Mouse (Mus musculus): ENCODE measurements at regions not wholly inside any gene's neighbourhood (a gene's known extent, or its start where the extent isn't known, plus 50 kb on each side); places are given as distances from the start of the nearest gene placed in this dataset.

DNA sequence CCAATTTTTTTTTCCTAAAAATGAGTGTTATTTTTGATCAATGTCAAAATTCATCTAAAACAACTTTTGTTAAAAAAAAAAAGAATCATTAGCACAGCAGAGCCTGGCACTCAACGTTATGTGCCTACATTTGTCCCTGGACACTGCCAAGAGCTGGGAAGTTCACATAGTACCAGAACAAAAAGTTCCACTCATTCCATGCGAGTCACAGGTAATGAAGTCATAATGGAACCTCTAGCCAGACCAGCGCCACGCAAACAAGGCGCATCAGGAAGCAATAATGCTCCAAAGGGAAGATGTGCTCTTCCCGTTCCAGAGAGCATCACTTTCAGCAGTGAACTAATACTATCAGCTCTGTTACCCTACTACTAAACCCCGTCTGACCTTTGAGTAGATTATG lies 257.0 kb upstream of the 1700056E22Rik start:
- no peak for DNase-seq (ENCODE audit: low spot score)

DNA sequence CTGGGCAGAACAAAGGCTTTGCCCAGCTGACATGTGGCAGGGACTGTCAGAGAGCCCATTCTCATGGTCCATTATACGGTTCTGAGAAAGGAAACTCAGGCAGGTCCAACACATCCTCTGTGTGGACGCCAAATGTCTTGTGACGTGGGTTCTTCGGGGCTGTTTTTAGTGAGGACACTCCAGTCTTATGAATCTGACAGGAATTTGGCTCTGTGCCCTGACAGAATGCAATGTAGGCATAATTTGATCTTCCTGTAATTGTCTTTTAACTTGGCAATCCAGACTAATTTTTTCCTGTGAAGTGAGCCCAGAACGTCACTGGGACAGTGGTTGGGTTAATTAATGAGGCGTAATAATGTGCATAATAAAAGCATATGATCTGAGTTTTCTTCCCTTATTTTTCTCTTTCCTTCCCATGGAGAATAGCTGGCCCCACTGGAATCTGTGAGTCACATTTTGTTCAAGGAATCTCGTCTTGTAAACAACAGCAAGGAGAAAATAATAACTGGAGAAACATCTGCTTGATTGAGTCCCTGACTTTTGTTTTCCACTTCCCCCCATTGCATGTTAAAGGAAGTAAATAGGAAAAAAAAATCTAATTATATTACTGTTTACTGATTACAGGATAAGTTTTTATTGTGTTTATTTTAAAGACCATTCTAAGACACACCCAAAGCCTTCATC lies 255.8 kb upstream of the 1700056E22Rik start:
- DNase-seq (ENCODE audit: low spot score), result no peak

DNA sequence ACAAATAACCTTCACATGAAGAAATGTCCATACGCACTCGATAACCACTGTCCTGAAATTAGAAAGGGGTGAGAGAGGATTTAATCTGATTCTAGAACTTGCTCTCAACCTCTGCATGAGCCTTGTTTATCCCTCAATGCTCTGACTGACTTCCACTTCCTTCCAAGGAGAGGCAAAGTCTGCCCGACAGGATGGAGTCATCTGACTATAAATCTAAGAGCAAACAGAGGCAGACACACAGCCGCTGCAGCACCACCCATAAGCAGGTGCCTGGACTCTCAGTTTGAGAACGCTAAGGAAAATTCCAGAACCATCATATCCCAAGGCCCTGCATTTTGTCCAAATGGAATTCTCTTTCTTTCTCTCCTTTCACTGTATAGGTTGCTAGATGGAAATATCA lies 247.7 kb upstream of the 1700056E22Rik start:
- no peak for DNase-seq (ENCODE audit: low spot score)

- no peak for DNase-seq (ENCODE audit: low spot score)
Observed at GRCm38 (mm10) chr1:184279263-184279662, 245.2 kb upstream of the 1700056E22Rik start.

GRCm38 (mm10) chr1:184277001-184277400 lies 242.9 kb upstream of the 1700056E22Rik start:
- DNase-seq (ENCODE audit: low spot score), result no peak

DNA sequence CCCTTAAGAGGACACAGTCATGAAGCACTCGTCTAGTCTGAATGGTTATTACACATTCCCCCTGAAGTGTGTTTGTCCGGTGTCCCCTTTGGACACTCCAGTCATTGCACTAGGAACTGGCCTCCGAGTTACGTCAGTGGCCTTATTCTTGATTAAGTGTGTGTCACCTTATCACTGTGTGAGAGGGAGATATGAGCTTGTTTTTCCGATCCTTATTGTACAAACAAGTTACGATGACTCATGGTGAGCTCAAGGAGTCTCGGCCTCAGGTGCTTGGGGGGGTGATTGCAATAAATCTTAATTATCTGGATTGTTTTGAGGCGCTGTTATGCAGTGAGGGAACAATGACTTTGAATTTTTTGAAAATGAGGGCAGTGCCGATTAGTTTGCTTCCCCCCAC lies 241.8 kb upstream of the 1700056E22Rik start:
- DNase-seq (ENCODE audit: low spot score), result no peak

DNA sequence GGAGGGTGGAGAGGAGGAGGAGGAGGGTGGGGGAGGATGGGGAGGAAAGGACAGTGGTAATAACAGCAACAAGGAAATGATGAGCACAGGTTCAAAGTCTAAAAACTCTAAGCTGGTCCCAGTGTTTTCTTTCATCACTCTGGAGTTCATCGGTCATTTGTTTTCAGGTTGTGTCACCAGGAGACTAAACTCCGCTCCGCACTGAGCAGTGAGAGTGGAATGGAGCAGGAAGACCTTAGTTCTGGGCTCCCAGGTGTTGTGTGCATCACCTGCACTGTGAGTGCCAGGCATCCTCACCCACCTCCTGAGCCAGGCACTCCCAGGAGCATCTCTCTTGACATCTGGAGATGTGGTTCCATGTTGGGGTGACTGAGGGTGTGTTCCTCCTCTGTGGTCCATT lies 241.3 kb upstream of the 1700056E22Rik start:
- no peak for DNase-seq (ENCODE audit: low spot score)

DNA sequence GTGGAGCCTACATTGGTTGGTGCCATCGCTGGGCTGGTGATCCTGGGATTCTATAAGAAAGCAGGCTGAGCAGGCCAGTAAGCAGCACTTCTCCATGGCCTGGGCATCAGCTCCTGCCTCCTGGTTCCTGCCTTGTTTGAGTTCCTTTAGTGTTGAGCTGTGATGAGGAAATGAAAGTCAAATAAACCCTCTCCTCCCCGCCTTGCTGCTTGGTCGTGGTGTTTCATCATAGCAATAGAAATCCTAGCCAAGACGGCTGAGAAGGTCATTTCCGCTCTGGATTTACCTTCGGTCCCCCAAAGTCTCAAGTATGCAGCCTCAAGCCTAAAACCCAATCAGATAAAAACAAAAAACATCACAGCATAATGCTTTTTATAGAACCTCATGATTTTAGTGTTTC lies 240.6 kb upstream of the 1700056E22Rik start:
- no peak for DNase-seq (ENCODE audit: low spot score)

- no peak for DNase-seq (ENCODE audit: low spot score)
Observed at GRCm38 (mm10) chr1:184273722-184274121, 239.6 kb upstream of the 1700056E22Rik start.

DNA sequence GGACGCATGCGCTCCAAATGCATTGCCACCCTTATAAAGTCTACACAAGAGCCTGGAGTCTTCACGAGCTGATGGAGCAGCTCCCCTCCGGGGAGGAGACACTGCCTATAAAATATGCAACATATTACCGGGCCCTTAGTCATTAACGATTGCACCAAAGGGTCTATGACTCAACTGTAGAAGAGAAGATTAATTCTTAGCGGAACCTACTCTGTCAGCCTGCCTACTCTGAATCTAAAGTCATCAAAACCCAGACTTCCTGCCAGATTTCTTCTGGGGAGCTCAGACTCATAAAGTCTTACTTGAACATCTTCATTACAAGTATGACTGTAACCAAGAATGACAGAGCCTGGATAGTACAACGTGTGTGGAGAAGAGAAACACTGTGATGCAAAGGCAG lies 237.2 kb upstream of the 1700056E22Rik start:
- DNase-seq (ENCODE audit: low spot score), result no peak

DNA sequence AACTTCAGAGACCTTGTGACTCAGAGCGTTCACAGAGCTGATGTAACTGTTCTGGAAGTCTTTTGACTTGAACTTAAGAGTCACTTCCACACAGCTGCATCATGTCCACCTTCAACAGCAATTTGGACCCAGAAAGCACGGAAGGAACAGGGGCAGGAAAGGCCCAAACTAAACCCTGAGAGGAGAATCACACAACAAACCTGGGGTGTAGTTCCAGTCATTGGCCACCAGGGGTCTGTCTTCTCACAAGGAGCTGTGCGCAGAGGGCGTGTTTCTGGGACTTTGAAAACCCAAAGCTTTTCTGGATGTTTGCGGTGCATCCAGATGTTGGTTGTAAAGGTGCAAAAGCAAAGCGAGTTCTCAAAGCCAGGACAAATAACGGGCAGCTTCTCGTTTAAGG lies 231.9 kb upstream of the 1700056E22Rik start:
- DNase-seq (ENCODE audit: low spot score), result peak; percentile 62

- DNase-seq (ENCODE audit: low spot score), result no peak
Observed at GRCm38 (mm10) chr1:184262975-184263374, 228.9 kb upstream of the 1700056E22Rik start.

DNA sequence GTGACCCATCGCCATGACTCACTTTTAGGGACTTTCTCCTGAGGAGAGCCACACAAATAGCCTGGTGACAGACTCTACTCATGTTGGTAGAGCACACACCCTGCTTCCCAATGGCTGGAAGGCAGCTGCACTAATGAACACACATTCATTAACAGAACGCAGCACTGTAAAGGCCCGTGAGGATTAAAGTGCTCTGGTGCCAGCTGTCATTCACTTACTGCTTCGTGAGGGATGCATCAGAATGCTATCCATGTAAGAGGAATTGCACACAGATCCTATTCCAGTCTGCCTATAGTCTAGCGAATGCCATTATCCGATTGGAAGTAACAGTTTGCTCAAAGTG lies 227.3 kb upstream of the 1700056E22Rik start:
- DNase-seq (ENCODE audit: low spot score), result no peak

DNA sequence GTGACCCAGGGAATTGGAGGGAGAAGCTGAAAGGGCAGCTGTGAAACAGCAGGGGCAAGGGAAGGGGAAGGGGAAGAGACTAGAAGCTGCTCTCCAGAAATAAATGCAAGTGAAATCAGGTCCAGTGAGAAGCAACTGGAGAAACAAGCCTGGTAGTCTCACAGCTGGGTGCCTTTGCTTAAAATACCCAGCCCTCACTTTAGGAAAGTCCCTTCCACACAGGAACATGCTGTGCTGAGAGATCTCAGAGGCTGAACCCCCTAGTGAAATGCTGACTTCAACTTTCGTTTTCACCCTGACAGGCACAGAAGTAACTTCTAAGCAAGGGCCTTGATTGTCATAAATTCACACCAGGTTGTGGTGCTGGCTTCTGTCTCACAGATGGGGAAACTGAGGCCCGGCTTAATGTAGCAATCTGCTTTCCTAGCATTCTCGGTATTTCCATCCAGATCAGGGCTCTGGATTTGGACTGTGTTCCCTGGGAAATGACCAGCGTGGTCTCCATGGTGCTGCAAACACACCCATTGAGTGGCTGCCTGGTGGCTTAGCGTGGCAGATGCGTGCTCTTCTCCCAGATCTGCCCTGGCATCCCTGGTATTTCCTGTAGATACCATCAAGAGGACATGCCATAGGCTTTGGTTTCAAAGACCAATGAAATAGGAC lies 226.8 kb upstream of the 1700056E22Rik start:
- no peak for DNase-seq (ENCODE audit: low spot score)

- DNase-seq (ENCODE audit: low spot score), result no peak
Observed at GRCm38 (mm10) chr1:184259853-184260252, 225.8 kb upstream of the 1700056E22Rik start.

DNA sequence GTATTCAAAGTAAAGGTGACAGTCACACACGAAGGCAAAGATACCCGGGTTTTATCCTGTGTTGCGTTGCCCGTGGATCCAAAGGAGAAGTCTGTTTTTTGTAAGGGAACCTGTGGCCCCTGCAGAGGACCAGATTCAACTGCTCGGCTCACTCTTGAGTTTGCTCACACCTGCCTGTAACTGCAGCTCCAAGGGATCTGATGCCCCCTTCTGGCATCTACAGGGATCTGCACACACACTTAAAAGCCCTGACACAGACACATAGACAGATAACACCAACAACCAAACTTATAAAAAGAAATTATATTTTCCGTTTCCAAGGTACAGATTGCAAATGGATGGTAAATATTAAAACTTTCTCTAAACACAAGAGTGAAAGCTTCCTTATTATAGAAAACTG lies 223.3 kb upstream of the 1700056E22Rik start:
- DNase-seq (ENCODE audit: low spot score), result no peak

DNA sequence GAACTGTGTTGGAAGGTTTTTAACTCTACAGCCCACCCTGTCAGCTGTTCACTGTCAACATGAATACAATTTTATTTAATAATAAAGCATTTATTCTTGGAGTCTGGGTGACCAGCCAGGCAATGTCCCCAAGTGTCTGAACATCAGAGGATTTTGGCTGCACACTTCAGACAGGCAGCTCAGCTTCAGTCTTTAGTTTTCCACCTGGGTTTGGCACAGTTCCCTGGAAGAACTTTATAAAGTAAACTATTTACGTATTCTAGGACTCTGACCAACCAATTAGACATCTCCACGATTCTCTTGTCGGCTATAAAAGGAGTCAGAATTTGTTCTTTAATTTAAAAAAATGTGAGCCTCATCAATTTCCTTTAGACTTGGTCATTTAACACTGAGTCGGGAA lies 220.8 kb upstream of the 1700056E22Rik start:
- no peak for DNase-seq (ENCODE audit: low spot score)

DNA sequence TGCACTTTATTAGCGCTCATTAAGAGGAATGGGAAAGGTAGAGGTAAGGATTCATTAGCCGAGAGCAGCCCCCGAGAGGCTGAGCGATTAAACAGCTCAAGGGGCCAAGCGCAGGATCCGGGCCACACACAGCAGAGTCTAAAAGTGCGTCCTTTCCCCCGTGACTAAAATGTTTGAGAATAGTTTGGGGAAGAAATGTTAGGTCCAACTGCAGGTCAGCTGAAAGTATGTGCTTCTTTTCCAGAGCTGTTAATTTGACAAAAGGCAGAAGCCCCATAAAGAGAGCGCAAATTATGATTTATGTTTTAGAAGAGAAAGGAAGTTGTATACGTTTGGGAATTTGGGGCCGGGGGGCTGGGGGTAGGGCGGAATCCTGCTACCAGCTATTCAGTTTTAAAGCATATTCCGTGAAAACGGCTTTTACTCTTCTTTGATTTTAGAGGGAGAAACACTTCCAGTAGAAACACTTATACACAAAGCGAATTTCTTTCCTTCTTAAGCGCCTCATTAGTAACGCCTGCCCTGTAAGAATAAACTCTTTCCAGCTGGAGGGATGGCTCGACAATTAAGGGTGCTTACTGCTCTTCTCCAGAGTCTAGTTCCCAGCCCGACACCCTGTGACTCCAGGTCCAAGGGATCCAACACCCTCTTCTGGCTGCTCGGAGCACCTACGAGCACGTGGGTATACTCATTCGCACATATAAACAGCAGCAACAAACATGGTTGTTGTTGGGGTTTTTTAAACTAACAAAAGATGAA lies 210.8 kb upstream of the 1700056E22Rik start:
- DNase-seq (ENCODE audit: low spot score), result no peak

DNA sequence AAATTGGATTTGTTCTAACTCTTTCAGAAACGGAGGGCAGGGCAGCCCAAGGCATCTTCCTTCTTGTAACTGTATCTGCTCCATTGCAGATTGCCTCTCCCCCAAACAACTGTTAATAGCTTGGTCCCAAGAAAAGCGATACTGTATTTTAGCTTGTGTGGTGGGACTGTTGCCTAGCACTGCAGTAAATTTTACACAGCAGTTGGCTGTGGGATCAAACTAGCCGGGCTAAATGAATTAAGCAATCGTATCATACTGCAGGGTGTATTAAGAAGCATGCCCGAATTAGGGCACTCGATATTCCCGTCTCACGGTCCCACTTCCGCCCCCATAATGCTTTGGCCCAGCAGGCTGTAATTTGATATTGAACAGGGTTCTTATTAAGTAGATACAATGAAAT lies 210.2 kb upstream of the 1700056E22Rik start:
- no peak for DNase-seq (ENCODE audit: low spot score)

DNA sequence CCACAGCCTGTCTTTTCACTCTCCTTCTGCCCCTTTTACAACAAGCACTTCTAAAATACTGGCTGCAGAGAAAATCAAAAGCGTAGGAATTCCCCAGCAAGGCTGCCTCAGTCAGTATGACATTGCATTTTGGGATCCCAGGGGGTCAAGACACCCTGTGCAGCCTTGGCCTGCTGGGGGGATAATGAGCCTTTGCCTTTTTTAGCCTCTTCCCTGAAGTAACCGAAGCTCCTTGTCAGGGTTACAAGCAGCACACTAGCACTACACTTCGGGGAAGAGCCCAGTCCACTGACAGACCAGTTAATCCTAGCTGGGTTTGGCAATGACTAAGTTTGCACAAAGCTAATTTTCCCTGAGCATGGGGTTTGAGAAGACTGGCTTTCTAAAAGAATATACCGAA lies 207.7 kb upstream of the 1700056E22Rik start:
- DNase-seq (ENCODE audit: low spot score), result no peak

- DNase-seq (ENCODE audit: low spot score), result peak; percentile 75
Observed at GRCm38 (mm10) chr1:184235131-184235983, 201.3 kb upstream of the 1700056E22Rik start.

- DNase-seq (ENCODE audit: low spot score), result no peak
Observed at GRCm38 (mm10) chr1:184234320-184234988, 200.4 kb upstream of the 1700056E22Rik start.
